Mouse (Mus musculus): ENCODE measurements around the gene Dnajc12. TPM values are rescaled to one million over a fixed set of nuclear protein-coding genes. Genes with fewer than 3 reads are reported as not detected.
A peak's percentile ranks its signal among the peaks of the same experiment; 100 is the strongest.
"Not testable (repeated sequence)": the region's sequence is repeated elsewhere in the genome, so short reads cannot be mapped to it uniquely, and the experiment has no call there.

The Dnajc12 gene
- polyA plus RNA-seq, 1 experiment from 2014 or later = 12.8 TPM

GRCm38 (mm10) chr10:63386991-63387390, 4.7 kb downstream of the Dnajc12 start:
- H3K9ac ChIP-seq = peak overlapping the region; percentile 35; the same call in 1 of the 2 replicates
- no peaks in the 10 kb centered on the region for H3K27me3 ChIP-seq
- 2% methylated on average over 10 of the region's 10 CpGs for WGBS
- H3K36me3 ChIP-seq = no peaks in the 10 kb centered on the region
- no peak for ATAC-seq (ENCODE audit: insufficient number of reproducible peaks, low FRiP score, low TSS enrichment, low read depth)
- 0 out of 2 replicates have a peak, but pooled peaks cover under 1% of the 10 kb centered on the region for H3K4me1 ChIP-seq
- H3K4me3 ChIP-seq (replicated peaks) = peak overlapping the region; percentile 60
- H3K4me2 ChIP-seq (replicated peaks) = peak overlapping the region; percentile 63
- H3K9me3 ChIP-seq (replicated peaks) = no peaks in the 10 kb centered on the region
- H3K27ac ChIP-seq (replicated peaks) = peak overlapping the region; percentile 82; the same call in 1 of the 2 replicates

- no peaks in the 10 kb centered on the region for H3K36me3 ChIP-seq
- H3K27ac ChIP-seq (replicated peaks) = no peak overlapping the region
- WGBS = 64% methylated on average over 4 of the region's 4 CpGs
- ATAC-seq (ENCODE audit: insufficient number of reproducible peaks, low FRiP score, low TSS enrichment, low read depth) = no peak
- H3K9ac ChIP-seq = no peak overlapping the region
- H3K4me2 ChIP-seq (replicated peaks) = no peak overlapping the region
- no peaks in the 10 kb centered on the region for H3K9me3 ChIP-seq (replicated peaks)
- no peaks in the 10 kb centered on the region for H3K27me3 ChIP-seq
- H3K4me3 ChIP-seq (replicated peaks) = no peak overlapping the region
- H3K4me1 ChIP-seq = no peaks in the 10 kb centered on the region
Observed at GRCm38 (mm10) chr10:63388948-63389347, 6.7 kb downstream of the Dnajc12 start.

- Histone ChIP-seq H3K27ac (replicated peaks) (no peak overlapping the region), H3K9ac (no peak overlapping the region), H3K4me2 (replicated peaks) (no peak overlapping the region), H3K27me3 (no peaks in the 10 kb centered on the region), H3K4me1 (no peaks in the 10 kb centered on the region), H3K9me3 (replicated peaks) (no peaks in the 10 kb centered on the region), H3K36me3 (no peaks in the 10 kb centered on the region), H3K4me3 (replicated peaks) (no peak overlapping the region)
- ATAC-seq (ENCODE audit: insufficient number of reproducible peaks, low FRiP score, low TSS enrichment, low read depth) = no peak
- WGBS = 89% methylated on average over 10 of the region's 10 CpGs
Observed at GRCm38 (mm10) chr10:63396963-63397362, 14.7 kb downstream of the Dnajc12 start.

GRCm38 (mm10) chr10:63402731-63403504, 20.7 kb downstream of the Dnajc12 start:
- no peak overlapping the region for H3K27ac ChIP-seq (replicated peaks)
- WGBS = 89% methylated on average over 5 of the region's 5 CpGs
- no peaks in the 10 kb centered on the region for H3K4me1 ChIP-seq
- ATAC-seq (ENCODE audit: insufficient number of reproducible peaks, low FRiP score, low TSS enrichment, low read depth) = no peak
- H3K36me3 ChIP-seq = no peaks in the 10 kb centered on the region
- H3K4me3 ChIP-seq (replicated peaks) = no peak overlapping the region
- H3K4me2 ChIP-seq (replicated peaks) = no peak overlapping the region
- no peaks in the 10 kb centered on the region for H3K27me3 ChIP-seq
- no peaks in the 10 kb centered on the region for H3K9me3 ChIP-seq (replicated peaks)
- H3K9ac ChIP-seq = no peak overlapping the region

- no peaks in the 10 kb centered on the region for H3K27me3 ChIP-seq
- H3K4me1 ChIP-seq = no peaks in the 10 kb centered on the region
- H3K27ac ChIP-seq (replicated peaks) = no peak overlapping the region
- no peak overlapping the region for H3K9ac ChIP-seq
- WGBS = 83% methylated on average over 2 of the region's 2 CpGs
- no peaks in the 10 kb centered on the region for H3K36me3 ChIP-seq
- no peak for ATAC-seq (ENCODE audit: insufficient number of reproducible peaks, low FRiP score, low TSS enrichment, low read depth)
- H3K9me3 ChIP-seq (replicated peaks) = no peaks in the 10 kb centered on the region
- no peak overlapping the region for H3K4me3 ChIP-seq (replicated peaks)
- H3K4me2 ChIP-seq (replicated peaks) = no peak overlapping the region
Observed at GRCm38 (mm10) chr10:63403636-63404035, 21.4 kb downstream of the Dnajc12 start.

- Histone ChIP-seq H3K4me1 (no peaks in the 10 kb centered on the region), H3K4me3 (replicated peaks) (no peak overlapping the region), H3K4me2 (replicated peaks) (no peak overlapping the region), H3K9ac (no peak overlapping the region), H3K9me3 (replicated peaks) (no peaks in the 10 kb centered on the region), H3K27me3 (no peaks in the 10 kb centered on the region), H3K36me3 (no peaks in the 10 kb centered on the region), H3K27ac (replicated peaks) (no peak overlapping the region)
- 57% methylated on average over 16 of the region's 16 CpGs for WGBS
- ATAC-seq (ENCODE audit: insufficient number of reproducible peaks, low FRiP score, low TSS enrichment, low read depth) = no peak
Observed at GRCm38 (mm10) chr10:63410162-63410956, 28.1 kb downstream of the Dnajc12 start.

- H3K36me3 ChIP-seq; H3K27me3 ChIP-seq; H3K4me3 ChIP-seq (replicated peaks); H3K4me1 ChIP-seq; ATAC-seq (ENCODE audit: insufficient number of reproducible peaks, low FRiP score, low TSS enrichment, low read depth); H3K9me3 ChIP-seq (replicated peaks); H3K9ac ChIP-seq; H3K4me2 ChIP-seq (replicated peaks); H3K27ac ChIP-seq (replicated peaks): not testable (repeated sequence)
- WGBS = 92% methylated on average over 6 of the region's 7 CpGs
Observed at GRCm38 (mm10) chr10:63411674-63412073, 29.4 kb downstream of the Dnajc12 start.

- Histone ChIP-seq H3K4me3 (replicated peaks) (no peak overlapping the region), H3K9ac (no peak overlapping the region), H3K4me2 (replicated peaks) (no peak overlapping the region), H3K4me1 (no peaks in the 10 kb centered on the region), H3K27me3 (no peaks in the 10 kb centered on the region), H3K36me3 (no peaks in the 10 kb centered on the region), H3K9me3 (replicated peaks) (no peaks in the 10 kb centered on the region), H3K27ac (replicated peaks) (no peak overlapping the region)
- no peak for ATAC-seq (ENCODE audit: insufficient number of reproducible peaks, low FRiP score, low TSS enrichment, low read depth)
- WGBS = 83% methylated on average over 17 of the region's 17 CpGs
Observed at GRCm38 (mm10) chr10:63412756-63413155, 30.5 kb downstream of the Dnajc12 start.

- no peaks in the 10 kb centered on the region for H3K27me3 ChIP-seq
- no peak for ATAC-seq (ENCODE audit: insufficient number of reproducible peaks, low FRiP score, low TSS enrichment, low read depth)
- H3K9ac ChIP-seq = no peak overlapping the region
- 67% methylated on average over 7 of the region's 7 CpGs for WGBS
- H3K27ac ChIP-seq (replicated peaks) = no peak overlapping the region
- no peaks in the 10 kb centered on the region for H3K9me3 ChIP-seq (replicated peaks)
- no peak overlapping the region for H3K4me3 ChIP-seq (replicated peaks)
- H3K4me1 ChIP-seq = no peaks in the 10 kb centered on the region
- H3K4me2 ChIP-seq (replicated peaks) = no peak overlapping the region
- H3K36me3 ChIP-seq = no peaks in the 10 kb centered on the region
Observed at GRCm38 (mm10) chr10:63415287-63415686, 33.0 kb downstream of the Dnajc12 start.

GRCm38 (mm10) chr10:63415850-63416249, 33.6 kb downstream of the Dnajc12 start:
- 53% methylated on average over 7 of the region's 7 CpGs for WGBS
- no peaks in the 10 kb centered on the region for H3K27me3 ChIP-seq
- no peaks in the 10 kb centered on the region for H3K9me3 ChIP-seq (replicated peaks)
- no peak overlapping the region for H3K27ac ChIP-seq (replicated peaks)
- no peak overlapping the region for H3K4me3 ChIP-seq (replicated peaks)
- H3K4me2 ChIP-seq (replicated peaks) = 0 out of 2 replicates have a peak overlapping the region, but pooled peaks have one; percentile 6
- no peak for ATAC-seq (ENCODE audit: insufficient number of reproducible peaks, low FRiP score, low TSS enrichment, low read depth)
- H3K4me1 ChIP-seq = no peaks in the 10 kb centered on the region
- H3K9ac ChIP-seq = no peak overlapping the region
- H3K36me3 ChIP-seq = no peaks in the 10 kb centered on the region

- 42% methylated on average over 5 of the region's 5 CpGs for WGBS
- Histone ChIP-seq H3K9ac (no peak overlapping the region), H3K4me2 (replicated peaks) (no peak overlapping the region), H3K36me3 (no peaks in the 10 kb centered on the region), H3K4me1 (no peaks in the 10 kb centered on the region), H3K9me3 (replicated peaks) (no peaks in the 10 kb centered on the region), H3K27ac (replicated peaks) (no peak overlapping the region), H3K4me3 (replicated peaks) (no peak overlapping the region), H3K27me3 (no peaks in the 10 kb centered on the region)
- no peak for ATAC-seq (ENCODE audit: insufficient number of reproducible peaks, low FRiP score, low TSS enrichment, low read depth)
Observed at GRCm38 (mm10) chr10:63417061-63417460, 34.8 kb downstream of the Dnajc12 start.
